Mouse (Mus musculus) embryonic fibroblast, embryonic 13.5 days (primary cell): Measurements from ENCODE around the gene Cecr2.

Experiments
- CTCF ChIP-seq: IDR thresholded peaks from 2 replicates; pipeline ENCODE4 v1.5.1; 2011; ENCODE audit warnings: mild to moderate bottlenecking, control low read depth, low read length, moderate library complexity, borderline replicate concordance; ENCODE audit not compliant: insufficient read depth
- POLR2A ChIP-seq: IDR thresholded peaks from 2 replicates; pipeline ENCODE4 v1.6.1; 2011; ENCODE audit warnings: low read depth, mild to moderate bottlenecking, control low read depth, low read length, moderate library complexity

DNA sequence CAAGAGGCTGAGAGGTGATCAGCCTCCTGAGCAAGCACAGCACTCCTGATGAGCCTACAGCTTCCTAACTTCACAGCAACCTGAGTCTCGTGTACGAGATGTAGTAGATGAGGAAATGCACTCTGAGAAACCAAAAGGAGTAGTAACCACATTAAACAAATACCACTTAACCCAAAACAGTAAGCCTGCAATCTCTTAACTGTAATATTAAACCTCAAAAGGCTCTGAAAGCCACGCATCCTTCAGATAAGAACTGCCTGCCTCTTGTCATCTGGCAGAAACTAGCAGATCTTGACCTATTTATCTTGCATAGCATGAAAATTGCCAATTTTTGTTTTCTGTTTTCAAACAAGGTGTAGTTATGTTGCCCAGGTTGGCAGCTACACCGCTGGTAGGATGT is 132.7 kb downstream of the Cecr2 start:
- TF ChIP-seq CTCF (no peak), POLR2A (no peak)
